Mouse (Mus musculus) stomach, postnatal 0 days (tissue): Measurements from ENCODE around the gene Nol11. TPM values are rescaled to one million over a fixed set of nuclear protein-coding genes. Genes with fewer than 3 reads are reported as not detected.
A peak's percentile ranks its signal among the peaks of the same experiment; 100 is the strongest.

Experiments used
- ATAC-seq: fragments of 200-750 bp; cut with Nextera tagmentation; 2 replicates; pipeline ENCODE4 v1.8.0; 2017; ENCODE audit not compliant: low FRiP score, low TSS enrichment
- DNase-seq: peaks from one replicate; pipeline ENCODE4 v3.0.0-alpha.2; 2016; ENCODE audit warnings: low spot score
- H3K27ac ChIP-seq: fragments of 300-500 bp; sonication (generic); replicated peaks from 2 replicates; pipeline ENCODE4 v1.5.1; 2014; ENCODE audit warnings: mild to moderate bottlenecking, control low read depth
- H3K27me3 ChIP-seq: fragments of 300-500 bp; sonication (generic); 2 replicates; pipeline ENCODE4 v1.6.1; 2014; ENCODE audit warnings: low read length; ENCODE audit not compliant: control insufficient read depth, insufficient read depth
- H3K36me3 ChIP-seq: fragments of 300-500 bp; sonication (generic); 2 replicates; pipeline ENCODE4 v1.6.1; 2014; ENCODE audit warnings: low read length, mixed read lengths; ENCODE audit not compliant: control insufficient read depth, insufficient read depth
- H3K4me1 ChIP-seq: fragments of 300-500 bp; sonication (generic); replicated peaks from 2 replicates; pipeline ENCODE4 v1.6.1; 2014; ENCODE audit warnings: antibody characterized with exemption; ENCODE audit not compliant: control insufficient read depth, insufficient read depth
- H3K4me2 ChIP-seq: fragments of 300-500 bp; sonication (generic); replicated peaks from 2 replicates; pipeline ENCODE4 v1.6.1; 2014; ENCODE audit warnings: low read depth, mild to moderate bottlenecking, control low read depth, moderate library complexity
- H3K4me3 ChIP-seq: fragments of 300-500 bp; sonication (generic); 2 replicates; pipeline ENCODE4 v1.5.1; 2014; ENCODE audit warnings: low read depth, low read length, control low read depth
- H3K9ac ChIP-seq: fragments of 300-500 bp; sonication (generic); 2 replicates; pipeline ENCODE4 v1.6.1; 2014; ENCODE audit warnings: mild to moderate bottlenecking, low read length, control low read depth, mixed read lengths
- H3K9me3 ChIP-seq: fragments of 300-500 bp; sonication (generic); 2 replicates; pipeline ENCODE4 v1.6.1; 2016; ENCODE audit warnings: low read length; ENCODE audit not compliant: control insufficient read depth
- CTCF ChIP-seq: IDR thresholded peaks from 2 replicates; pipeline ENCODE4 v1.5.1; 2016; ENCODE audit warnings: antibody characterized with exemption, low read depth, mild to moderate bottlenecking, moderate library complexity
- EP300 ChIP-seq: optimal IDR thresholded peaks from 2 replicates; pipeline ENCODE3; 2016; ENCODE audit warnings: antibody characterized with exemption
- WGBS: fragments of 180-500 bp; shearing (Covaris S2); extraction: QIAGEN DNeasy Blood & Tissue Kit; methylation state at CpG from one replicate; pipeline ENCODE4 v1.1.7; 2014; 5-methylcytosine and 5-hydroxymethylcytosine counted together
- polyA plus RNA-seq: library from polyadenylated mRNA; unstranded; fragments of >200 nt; fragmentation: Nextera tagmentation; extraction: Ambion mirVana; gene quantifications from 2 replicates; pipeline ENCODE4 v1.2.1, GENCODE M21; 2015

Nol11 gene
- polyA plus RNA-seq, 1 experiment from 2014 or later: 17.5 TPM

DNA sequence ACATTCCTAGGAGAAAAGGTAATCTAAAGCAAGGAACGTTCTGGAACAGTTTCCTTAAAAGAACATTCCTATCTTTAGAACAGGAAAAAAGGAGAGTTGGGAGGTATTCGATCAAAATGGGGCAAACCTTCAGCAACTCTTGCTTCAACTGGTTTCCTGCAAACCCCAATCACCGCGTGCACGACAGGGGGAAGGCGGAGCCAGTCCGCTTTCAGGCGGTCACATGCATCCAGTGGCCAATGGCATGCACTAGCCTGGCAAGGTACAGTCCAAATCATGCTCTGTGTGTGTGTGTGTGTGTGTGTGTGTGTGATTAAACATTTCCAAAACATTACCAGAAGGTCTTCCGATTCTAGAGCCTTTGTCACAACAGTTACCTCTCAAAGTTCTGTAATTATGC is 25.9 kb upstream of the Nol11 start:
- H3K27ac ChIP-seq: no peak overlapping the region
- H3K9ac ChIP-seq: no peak overlapping the region
- DNase-seq (no peak), ATAC-seq (no peak)
- TF ChIP-seq CTCF: no peak
- TF ChIP-seq EP300: no peak
- 84% methylated on average over 9 of the region's 9 CpGs for WGBS
- no peak overlapping the region for H3K4me3 ChIP-seq
- H3K4me1 ChIP-seq: no peaks in the 10 kb centered on the region
- no peak overlapping the region for H3K4me2 ChIP-seq
- no peaks in the 10 kb centered on the region for H3K27me3 ChIP-seq
- H3K9me3 ChIP-seq: no peaks in the 10 kb centered on the region
- no peaks in the 10 kb centered on the region for H3K36me3 ChIP-seq

DNA sequence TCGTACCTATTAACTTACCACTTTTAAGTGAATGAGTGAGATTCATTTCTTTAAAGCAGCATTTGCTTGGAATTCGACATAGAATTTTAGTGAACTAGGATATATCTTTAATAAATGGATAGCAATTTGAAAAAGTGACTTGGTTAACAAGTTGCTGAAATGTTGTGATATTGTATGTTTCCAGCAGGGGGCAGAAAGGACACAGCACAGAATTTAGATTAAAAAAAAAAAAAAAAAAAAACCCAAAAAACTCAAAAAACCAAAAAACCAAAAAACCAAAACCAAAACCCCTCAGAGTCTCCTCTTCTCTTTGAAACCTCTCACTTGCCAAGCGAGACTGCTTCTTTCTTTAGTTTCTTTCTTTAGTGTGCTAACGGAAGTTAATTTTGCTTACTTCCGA is 24.6 kb upstream of the Nol11 start:
- no peak overlapping the region for H3K4me3 ChIP-seq
- no peaks in the 10 kb centered on the region for H3K9me3 ChIP-seq
- DNase-seq: no peak
- 73% methylated on average over 5 of the region's 5 CpGs for WGBS
- H3K27me3 ChIP-seq: no peaks in the 10 kb centered on the region
- H3K4me2 ChIP-seq: no peak overlapping the region
- no peaks in the 10 kb centered on the region for H3K4me1 ChIP-seq
- TF ChIP-seq CTCF (peak; percentile 71), EP300 (no peak)
- no peak overlapping the region for H3K9ac ChIP-seq
- H3K27ac ChIP-seq: no peak overlapping the region
- ATAC-seq: no peak
- no peaks in the 10 kb centered on the region for H3K36me3 ChIP-seq

DNA sequence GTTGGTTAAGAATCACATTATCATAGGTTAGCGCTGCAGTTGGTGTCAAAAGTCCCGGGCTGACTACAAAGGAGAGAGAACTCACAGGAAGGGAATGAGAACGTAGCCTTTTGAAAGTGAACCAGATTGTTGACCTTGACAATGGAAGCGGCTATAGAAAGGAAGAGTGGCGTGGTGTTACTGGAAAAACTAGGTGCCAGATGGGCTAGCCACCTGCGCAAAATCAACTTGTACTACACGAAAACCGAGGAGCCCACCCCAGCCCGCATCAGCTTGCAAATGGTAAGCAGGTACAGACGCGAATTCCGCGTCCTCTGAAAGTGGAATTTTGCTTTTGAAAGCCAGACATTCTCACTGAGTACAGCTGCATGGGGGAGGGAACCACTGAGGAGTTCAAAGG is 20.6 kb upstream of the Nol11 start:
- WGBS: 80% methylated on average over 13 of the region's 13 CpGs
- ATAC-seq (no peak), DNase-seq (no peak)
- Histone ChIP-seq H3K27ac (no peak overlapping the region), H3K4me3 (no peak overlapping the region), H3K27me3 (no peaks in the 10 kb centered on the region), H3K9ac (no peak overlapping the region), H3K36me3 (no peaks in the 10 kb centered on the region), H3K4me1 (no peaks in the 10 kb centered on the region), H3K9me3 (no peaks in the 10 kb centered on the region), H3K4me2 (no peak overlapping the region)
- no peak for TF ChIP-seq EP300
- no peak for TF ChIP-seq CTCF

DNA sequence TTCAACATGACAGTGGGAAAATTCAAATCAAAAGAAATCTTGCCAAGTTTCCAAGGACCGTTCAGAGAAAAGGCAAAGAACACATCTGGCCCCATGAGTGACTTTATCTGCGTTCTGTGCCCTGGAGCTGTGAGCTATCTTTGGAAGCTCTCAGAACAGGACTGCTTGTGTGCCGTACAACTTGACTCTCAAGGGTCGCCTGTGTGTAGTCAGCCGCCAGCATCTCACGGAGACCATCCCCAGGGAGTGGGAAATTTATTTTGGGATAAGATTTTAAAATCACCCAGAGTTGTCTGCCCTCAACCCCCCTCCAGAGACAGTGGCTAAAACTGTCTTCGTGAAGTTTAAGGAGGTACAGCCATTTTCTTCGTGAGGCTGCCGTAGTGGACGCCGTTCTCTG is 12.6 kb upstream of the Nol11 start:
- H3K4me3 ChIP-seq: no peak overlapping the region
- no peaks in the 10 kb centered on the region for H3K36me3 ChIP-seq
- no peaks in the 10 kb centered on the region for H3K27me3 ChIP-seq
- no peak for TF ChIP-seq CTCF
- TF ChIP-seq EP300: no peak
- no peaks in the 10 kb centered on the region for H3K9me3 ChIP-seq
- H3K4me1 ChIP-seq: no peaks in the 10 kb centered on the region
- no peak overlapping the region for H3K27ac ChIP-seq
- DNase-seq: no peak
- H3K4me2 ChIP-seq: no peak overlapping the region
- WGBS: 86% methylated on average over 11 of the region's 11 CpGs
- no peak overlapping the region for H3K9ac ChIP-seq
- ATAC-seq: no peak

DNA sequence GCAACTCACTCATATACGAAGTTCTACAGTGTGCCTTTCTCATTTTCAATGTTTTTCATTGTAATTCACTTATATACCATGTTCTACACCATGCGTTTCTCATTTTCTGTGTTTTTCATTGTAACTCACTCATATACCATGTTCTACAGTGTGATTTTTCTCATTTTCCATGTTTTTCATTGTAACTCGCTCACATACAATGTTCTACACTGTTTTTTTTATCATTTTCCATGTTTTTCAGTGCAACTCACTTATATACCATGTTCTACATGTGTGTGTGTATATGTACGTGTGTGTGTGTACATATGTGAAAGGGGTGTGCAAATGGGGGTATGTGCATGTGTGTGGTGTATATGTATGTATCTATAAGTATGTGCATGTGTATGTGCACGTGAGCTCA is 10.1 kb upstream of the Nol11 start:
- no peak for TF ChIP-seq CTCF
- no peak for TF ChIP-seq EP300
- no peak overlapping the region for H3K4me3 ChIP-seq
- H3K36me3 ChIP-seq: no peaks in the 10 kb centered on the region
- WGBS: 82% methylated on average over 5 of the region's 5 CpGs
- H3K4me2 ChIP-seq: no peak overlapping the region
- H3K9ac ChIP-seq: no peak overlapping the region
- H3K27ac ChIP-seq: no peak overlapping the region
- DNase-seq (no peak), ATAC-seq (no peak)
- H3K4me1 ChIP-seq: no peaks in the 10 kb centered on the region
- no peaks in the 10 kb centered on the region for H3K27me3 ChIP-seq
- no peaks in the 10 kb centered on the region for H3K9me3 ChIP-seq

- H3K27ac ChIP-seq: no peak overlapping the region
- H3K4me1 ChIP-seq: no peaks in the 10 kb centered on the region
- TF ChIP-seq CTCF (no peak), EP300 (no peak)
- H3K4me2 ChIP-seq: no peak overlapping the region
- 63% methylated on average over 2 of the region's 2 CpGs for WGBS
- H3K4me3 ChIP-seq: no peak overlapping the region
- no peaks in the 10 kb centered on the region for H3K36me3 ChIP-seq
- DNase-seq (no peak), ATAC-seq (no peak)
- no peaks in the 10 kb centered on the region for H3K27me3 ChIP-seq
- H3K9me3 ChIP-seq: no peaks in the 10 kb centered on the region
- H3K9ac ChIP-seq: no peak overlapping the region
Measured at GRCm38 (mm10) chr11:107195334-107195733, 6.2 kb upstream of the Nol11 start.

DNA sequence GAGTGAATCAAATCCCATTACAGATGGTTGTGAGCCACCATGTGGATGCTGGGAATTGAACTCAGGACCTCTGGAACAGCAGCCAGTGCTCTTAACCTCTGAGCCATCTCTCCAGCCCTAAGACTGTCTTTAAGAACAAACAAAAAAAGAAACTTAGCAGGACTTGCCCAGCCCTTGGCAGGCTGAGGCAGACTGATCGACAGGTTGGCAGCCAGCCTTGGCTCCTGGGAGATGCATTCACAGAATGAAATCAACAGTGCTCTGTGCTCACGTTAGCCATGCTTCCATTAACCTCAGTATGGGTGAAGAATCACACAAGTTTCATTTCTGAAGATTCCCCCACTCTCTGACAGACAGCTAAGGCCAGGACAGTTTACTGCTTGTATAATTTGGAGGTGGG is 1.2 kb upstream of the Nol11 start:
- H3K4me2 ChIP-seq: no peak overlapping the region
- H3K27ac ChIP-seq: no peak overlapping the region
- no peak overlapping the region for H3K9ac ChIP-seq
- no peaks in the 10 kb centered on the region for H3K9me3 ChIP-seq
- WGBS: 28% methylated on average over 2 of the region's 2 CpGs
- H3K4me3 ChIP-seq: no peak overlapping the region
- H3K4me1 ChIP-seq: 0 out of 2 replicates have a peak, but pooled peaks cover 4% of the 10 kb centered on the region
- H3K36me3 ChIP-seq: peaks cover 4% of the 10 kb centered on the region
- TF ChIP-seq CTCF: no peak
- TF ChIP-seq EP300: no peak
- DNase-seq (peak; percentile 23), ATAC-seq (no peak)
- no peaks in the 10 kb centered on the region for H3K27me3 ChIP-seq
